Mouse (Mus musculus) liver, embryonic 14.5 days (tissue): ENCODE data around the gene Gpatch2. TPM values are rescaled to one million over a fixed set of nuclear protein-coding genes. Genes with fewer than 3 reads are reported as not detected.

ENCODE experiments used
- ATAC-seq: fragments of 200-750 bp; cut with Nextera tagmentation; 2 replicates; pipeline ENCODE4 v1.8.0; 2017; ENCODE audit warnings: moderate number of reproducible peaks, mild to moderate bottlenecking, moderate library complexity; ENCODE audit not compliant: insufficient read depth
- DNase-seq, 3 experiments: peaks; one replicate each; pipeline ENCODE4 v3.0.0-alpha.2; 2012 to 2013; ENCODE audit warnings: low read depth in 3 of 3, low spot score in 3 of 3
- H3K27ac ChIP-seq: fragments of 300-500 bp; sonication (generic); 2 replicates; pipeline ENCODE4 v1.5.1; 2014; ENCODE audit warnings: moderate library complexity, mild to moderate bottlenecking, control low read depth, inconsistent platforms
- H3K27me3 ChIP-seq: fragments of 300-500 bp; sonication (generic); 2 replicates; pipeline ENCODE4 v1.6.1; 2014; ENCODE audit warnings: mild to moderate bottlenecking, low read length, moderate library complexity; ENCODE audit not compliant: control insufficient read depth, insufficient read depth
- H3K36me3 ChIP-seq: fragments of 300-500 bp; sonication (generic); replicated peaks from 2 replicates; pipeline ENCODE4 v1.6.1; 2014; ENCODE audit warnings: low read depth; ENCODE audit not compliant: control insufficient read depth, insufficient read depth
- H3K4me1 ChIP-seq, 2 experiments: fragments of 200-500 bp in 1 of 2; fragments of 300-500 bp in 1 of 2; sonication (generic) in 1 of 2; replicated peaks; 2 replicates each; pipeline ENCODE4 v1.6.1; 2012 to 2014; ENCODE audit warnings: antibody characterized with exemption in 1 of 2, inconsistent platforms in 1 of 2, low read length in 1 of 2; ENCODE audit not compliant: control insufficient read depth in 2 of 2, insufficient read depth in 2 of 2
- H3K4me2 ChIP-seq: fragments of 300-500 bp; sonication (generic); 2 replicates; pipeline ENCODE4 v1.6.1; 2014; ENCODE audit warnings: low read depth, mild to moderate bottlenecking, control low read depth, moderate library complexity
- H3K4me3 ChIP-seq, 2 experiments: fragments of 200-500 bp in 1 of 2; fragments of 300-500 bp in 1 of 2; sonication (generic) in 1 of 2; 2 replicates each; pipeline ENCODE4 v1.5.1; 2012 to 2014; ENCODE audit warnings: low read depth in 2 of 2, low read length in 2 of 2, mild to moderate bottlenecking in 2 of 2, control low read depth in 1 of 2, inconsistent platforms in 1 of 2, moderate library complexity in 1 of 2; ENCODE audit not compliant: insufficient read depth in 1 of 2
- H3K9ac ChIP-seq: fragments of 300-500 bp; sonication (generic); replicated peaks from 2 replicates; pipeline ENCODE4 v1.6.1; 2014; ENCODE audit warnings: mild to moderate bottlenecking, control low read depth, moderate library complexity
- H3K9me3 ChIP-seq: fragments of 300-500 bp; sonication (generic); 2 replicates; pipeline ENCODE4 v1.6.1; 2016; ENCODE audit warnings: low read length, mixed read lengths; ENCODE audit not compliant: control insufficient read depth
- CTCF ChIP-seq: IDR thresholded peaks from 2 replicates; pipeline ENCODE4 v1.5.1; 2016; ENCODE audit warnings: antibody characterized with exemption, low read depth, control low read depth
- EP300 ChIP-seq: IDR thresholded peaks from 2 replicates; pipeline ENCODE4 v1.6.1; 2016; ENCODE audit warnings: antibody characterized with exemption, low read depth
- WGBS: fragments of 180-500 bp; shearing (Covaris S2); extraction: QIAGEN DNeasy Blood & Tissue Kit; methylation state at CpG from one replicate; pipeline ENCODE4 v1.1.7; 2014; ENCODE audit not compliant: insufficient replicate concordance; 5-methylcytosine and 5-hydroxymethylcytosine counted together
- polyA plus RNA-seq, 2 experiments: library from polyadenylated mRNA; depleted of rRNA in 1 of 2; stranded (reverse) in 1 of 2; unstranded in 1 of 2; fragments of >200 nt; fragmentation: Nextera tagmentation in 1 of 2; extraction: Ambion mirVana in 1 of 2; gene quantifications; 2 replicates each; pipeline versions ENCODE4 v1.2.1 to v1.2.3; 2012 to 2014

The Gpatch2 gene
- polyA plus RNA-seq, 2 experiments = 3.3 to 4.0 TPM

DNA sequence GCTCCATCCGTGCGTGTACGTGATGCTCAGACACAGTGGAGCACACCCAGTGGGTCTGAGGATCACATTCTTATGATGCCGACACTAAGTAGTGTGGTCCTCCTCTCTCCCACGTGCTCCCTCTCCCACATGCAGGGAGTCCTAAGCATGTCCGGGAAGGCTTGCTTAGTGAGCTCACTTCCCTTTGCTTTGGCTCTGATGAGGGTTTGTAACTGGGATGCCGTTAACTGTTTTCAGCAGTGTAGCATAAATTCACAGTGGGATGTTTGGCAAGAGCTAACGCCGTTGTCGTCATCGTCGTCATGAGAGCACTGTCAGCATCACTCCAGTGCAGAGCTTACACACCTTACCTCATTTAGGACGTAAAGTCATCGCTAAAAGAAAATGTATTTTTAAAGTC lies 133.6 kb downstream of the Gpatch2 start:
- Histone ChIP-seq H3K36me3 (no peaks in the 10 kb centered on the region), H3K4me3 (no peak overlapping the region), H3K9ac (no peak overlapping the region), H3K4me1 (peaks cover 0 to 6% of the 10 kb centered on the region in 2 experiments; a peak in 2 of 4 replicates), H3K27me3 (no peaks in the 10 kb centered on the region), H3K27ac (no peak overlapping the region), H3K9me3 (no peaks in the 10 kb centered on the region), H3K4me2 (no peak overlapping the region)
- WGBS = 73% methylated on average over 14 of the region's 14 CpGs
- no peak for TF ChIP-seq EP300
- no peak for TF ChIP-seq CTCF
- ATAC-seq (no peak), DNase-seq (no peak)

DNA sequence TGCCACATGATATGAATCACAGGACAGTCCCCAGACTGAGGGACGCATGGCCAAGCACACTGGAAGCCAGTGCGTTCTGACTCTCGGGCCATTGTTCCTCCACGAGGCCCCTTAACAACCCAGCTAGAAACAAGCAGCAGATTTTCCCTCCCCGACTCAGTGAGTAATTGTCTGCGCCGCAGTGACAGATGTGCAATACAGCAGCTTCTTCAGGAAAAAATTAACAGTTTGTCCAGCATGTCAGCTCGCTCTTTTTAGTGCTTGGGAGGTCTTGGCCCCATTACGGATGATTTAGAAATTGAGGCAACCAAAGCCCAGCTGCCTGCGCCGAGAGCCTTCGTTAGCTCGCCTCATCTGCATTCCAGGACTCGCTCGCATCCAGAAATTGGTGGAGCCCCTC lies 140.9 kb downstream of the Gpatch2 start:
- no peaks in the 10 kb centered on the region for H3K4me1 ChIP-seq
- TF ChIP-seq EP300 = no peak
- TF ChIP-seq CTCF = no peak
- ATAC-seq = no peak
- no peak overlapping the region for H3K9ac ChIP-seq
- H3K9me3 ChIP-seq = no peaks in the 10 kb centered on the region
- H3K4me3 ChIP-seq = no peak overlapping the region
- no peaks in the 10 kb centered on the region for H3K27me3 ChIP-seq
- 76% methylated on average over 15 of the region's 15 CpGs for WGBS
- DNase-seq = no peak
- H3K4me2 ChIP-seq = no peak overlapping the region
- H3K36me3 ChIP-seq = no peaks in the 10 kb centered on the region
- no peak overlapping the region for H3K27ac ChIP-seq

DNA sequence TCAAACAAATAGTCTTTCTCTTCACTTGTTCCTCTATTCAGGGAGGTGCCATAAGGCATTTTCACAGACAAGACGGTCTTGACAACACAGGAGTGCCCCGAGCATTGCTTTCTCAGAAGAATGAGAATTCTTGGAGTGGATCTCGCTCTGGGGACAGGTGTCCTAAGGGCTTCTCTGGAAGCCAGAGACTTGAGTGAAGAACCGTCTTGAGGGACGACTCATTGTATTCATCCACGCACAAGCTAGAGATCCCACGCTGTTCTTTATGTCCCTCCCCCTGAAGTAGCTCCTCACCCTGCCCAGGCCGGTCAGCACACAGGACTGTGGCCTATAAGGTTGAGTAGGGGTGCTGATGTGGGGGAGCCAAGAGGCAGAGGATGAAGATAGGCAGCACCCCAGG lies 141.6 kb downstream of the Gpatch2 start:
- H3K36me3 ChIP-seq = no peaks in the 10 kb centered on the region
- 81% methylated on average over 8 of the region's 8 CpGs for WGBS
- no peaks in the 10 kb centered on the region for H3K9me3 ChIP-seq
- DNase-seq (no peak), ATAC-seq (no peak)
- no peak overlapping the region for H3K27ac ChIP-seq
- H3K9ac ChIP-seq = no peak overlapping the region
- no peak overlapping the region for H3K4me3 ChIP-seq
- H3K27me3 ChIP-seq = no peaks in the 10 kb centered on the region
- H3K4me2 ChIP-seq = no peak overlapping the region
- TF ChIP-seq CTCF = no peak
- no peak for TF ChIP-seq EP300
- H3K4me1 ChIP-seq = no peaks in the 10 kb centered on the region

DNA sequence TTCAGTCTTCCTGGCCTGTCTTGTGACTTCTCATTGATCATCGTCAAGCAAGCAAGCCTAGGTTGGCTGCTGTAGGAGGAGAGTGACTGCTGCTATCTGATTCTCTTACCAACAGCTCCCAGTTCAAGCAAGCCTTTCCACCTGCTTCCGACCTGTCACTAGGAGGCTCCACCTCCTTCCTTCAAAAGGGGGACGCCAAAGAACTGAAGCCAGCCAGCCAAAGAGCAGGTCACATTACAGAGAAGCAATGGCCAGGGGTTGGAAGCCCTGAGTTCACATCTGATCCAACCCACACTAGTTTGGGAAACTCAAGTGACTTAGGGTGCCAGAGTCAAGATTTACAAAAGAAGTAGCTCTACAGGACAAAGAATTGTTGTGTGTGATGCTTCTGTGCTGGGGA lies 144.9 kb downstream of the Gpatch2 start:
- 25% methylated on average over 3 of the region's 3 CpGs for WGBS
- H3K27ac ChIP-seq = no peak overlapping the region
- H3K4me2 ChIP-seq = no peak overlapping the region
- DNase-seq = no peak
- H3K9me3 ChIP-seq = no peaks in the 10 kb centered on the region
- ATAC-seq = no peak
- no peaks in the 10 kb centered on the region for H3K4me1 ChIP-seq
- no peak for TF ChIP-seq CTCF
- no peak for TF ChIP-seq EP300
- H3K36me3 ChIP-seq = no peaks in the 10 kb centered on the region
- H3K9ac ChIP-seq = no peak overlapping the region
- no peaks in the 10 kb centered on the region for H3K27me3 ChIP-seq
- H3K4me3 ChIP-seq = no peak overlapping the region

DNA sequence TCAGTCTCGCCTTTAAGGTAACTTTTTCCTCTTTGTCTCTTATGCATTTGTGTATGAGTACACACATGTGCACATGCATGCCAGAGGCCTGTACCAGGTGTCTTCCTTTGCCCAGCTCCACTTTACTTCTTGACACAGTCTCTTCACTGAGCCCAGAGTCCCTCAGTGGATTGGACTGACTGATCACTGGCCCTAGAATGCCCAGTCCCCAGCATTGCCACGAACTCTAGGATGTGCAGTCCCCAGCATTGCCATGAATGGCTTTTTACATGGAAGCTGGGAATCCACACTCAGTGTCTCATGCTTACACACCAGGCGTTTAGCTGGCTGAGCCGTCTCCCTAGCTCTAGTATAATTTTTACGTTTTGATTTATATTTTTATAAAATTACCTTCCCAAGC lies 147.2 kb downstream of the Gpatch2 start:
- no peaks in the 10 kb centered on the region for H3K9me3 ChIP-seq
- H3K9ac ChIP-seq = no peak overlapping the region
- no peak overlapping the region for H3K27ac ChIP-seq
- H3K4me2 ChIP-seq = no peak overlapping the region
- 56% methylated on average over 5 of the region's 5 CpGs for WGBS
- no peak for TF ChIP-seq CTCF
- TF ChIP-seq EP300 = no peak
- ATAC-seq (no peak), DNase-seq (no peak)
- no peak overlapping the region for H3K4me3 ChIP-seq
- no peaks in the 10 kb centered on the region for H3K27me3 ChIP-seq
- H3K4me1 ChIP-seq = no peaks in the 10 kb centered on the region
- H3K36me3 ChIP-seq = no peaks in the 10 kb centered on the region

DNA sequence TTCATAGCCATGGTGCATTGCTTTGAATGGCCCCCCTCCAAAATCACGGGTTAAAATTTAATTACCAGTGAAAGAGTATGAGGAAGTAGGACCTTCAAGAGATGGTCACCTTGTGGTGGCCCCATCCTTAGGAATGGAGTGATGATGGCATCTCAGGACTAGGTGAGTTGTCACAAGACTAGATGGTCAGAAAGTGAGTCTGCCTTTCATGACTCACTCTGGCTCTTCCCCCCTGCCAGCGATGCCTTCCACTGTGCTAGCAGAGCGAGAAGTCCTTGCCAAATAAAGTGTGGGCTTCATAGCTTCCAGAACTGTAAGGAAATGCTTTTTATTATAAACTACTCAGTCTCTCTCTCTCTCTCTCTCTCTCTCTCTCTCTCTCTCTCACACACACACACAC lies 150.1 kb downstream of the Gpatch2 start:
- H3K4me2 ChIP-seq = no peak overlapping the region
- 58% methylated on average over 3 of the region's 3 CpGs for WGBS
- H3K9me3 ChIP-seq = no peaks in the 10 kb centered on the region
- ATAC-seq (no peak), DNase-seq (no peak)
- TF ChIP-seq EP300 (no peak), CTCF (no peak)
- H3K9ac ChIP-seq = no peak overlapping the region
- H3K4me3 ChIP-seq = no peak overlapping the region
- H3K4me1 ChIP-seq = no peaks in the 10 kb centered on the region
- no peaks in the 10 kb centered on the region for H3K36me3 ChIP-seq
- H3K27me3 ChIP-seq = no peaks in the 10 kb centered on the region
- no peak overlapping the region for H3K27ac ChIP-seq
